In genomic region chr4:138119740-138120139, GRCm38 (mm10) we compare ENCODE assay signal across 8 mouse cellular contexts.
A peak's percentile ranks its signal among the peaks of the same experiment; 100 is the strongest.
DNase-seq lines count a peak whose midpoint lies in the region; ATAC-seq lines count a peak whose summit lies in the region.

No protein-coding gene starts in this region.

- H3K27me3 ChIP-seq in embryonic facial prominence, embryonic 11.5 days (ENCODE audit: control insufficient read depth, insufficient read depth, low read length) = no peaks in the 10 kb centered on the region
- H3K27me3 ChIP-seq in embryonic facial prominence, embryonic 10.5 days (replicated peaks; ENCODE audit: low read depth, poor library complexity, severe bottlenecking) = no peaks in the 10 kb centered on the region
- no peaks in the 10 kb centered on the region for H3K27me3 ChIP-seq in midbrain, embryonic 10.5 days (ENCODE audit: low read depth, poor library complexity, severe bottlenecking)
- H3K27me3 ChIP-seq in midbrain, embryonic 15.5 days (replicated peaks) = no peaks in the 10 kb centered on the region
- H3K27me3 ChIP-seq in forebrain, embryonic 16.5 days (replicated peaks; ENCODE audit: control insufficient read depth, insufficient read depth, low read length) = no peaks in the 10 kb centered on the region
- H3K27me3 ChIP-seq in midbrain, embryonic 14.5 days (ENCODE audit: control insufficient read depth, insufficient read depth, low read length) = no peaks in the 10 kb centered on the region

- no peaks in the 10 kb centered on the region; the same call in 1 of the 2 replicates for H3K36me3 ChIP-seq in embryonic facial prominence, embryonic 11.5 days (replicated peaks; ENCODE audit: control insufficient read depth, insufficient read depth, low read depth, low read length)
- H3K36me3 ChIP-seq in embryonic facial prominence, embryonic 10.5 days (replicated peaks) = peaks cover 85% of the 10 kb centered on the region
- peaks cover 77% of the 10 kb centered on the region for H3K36me3 ChIP-seq in midbrain, embryonic 10.5 days
- peaks cover 3% of the 10 kb centered on the region; the same call in 1 of the 2 replicates for H3K36me3 ChIP-seq in midbrain, embryonic 15.5 days (replicated peaks)
- H3K36me3 ChIP-seq in forebrain, embryonic 16.5 days (ENCODE audit: control insufficient read depth, insufficient read depth) = no peaks in the 10 kb centered on the region
- H3K36me3 ChIP-seq in midbrain, embryonic 14.5 days (ENCODE audit: control insufficient read depth, insufficient read depth, low read length) = peaks cover 30% of the 10 kb centered on the region

- no peak overlapping the region for H3K4me3 ChIP-seq in embryonic facial prominence, embryonic 11.5 days (ENCODE audit: low read depth, low read length)
- H3K4me3 ChIP-seq in embryonic facial prominence, embryonic 10.5 days = no peak overlapping the region
- no peak overlapping the region for H3K4me3 ChIP-seq in midbrain, embryonic 10.5 days
- H3K4me3 ChIP-seq in midbrain, embryonic 15.5 days = no peak overlapping the region
- H3K4me3 ChIP-seq in forebrain, embryonic 16.5 days (replicated peaks; ENCODE audit: low read length) = no peak overlapping the region
- no peak overlapping the region for H3K4me3 ChIP-seq in midbrain, embryonic 14.5 days (replicated peaks; ENCODE audit: low read depth, low read length)

- 76% methylated on average over 10 of the region's 10 CpGs for WGBS in embryonic facial prominence, embryonic 11.5 days
- 72% methylated on average over 10 of the region's 10 CpGs for WGBS in embryonic facial prominence, embryonic 10.5 days
- WGBS in midbrain, embryonic 10.5 days = 62% methylated on average over 10 of the region's 10 CpGs
- 49% methylated on average over 10 of the region's 10 CpGs for WGBS in midbrain, embryonic 15.5 days
- 54% methylated on average over 10 of the region's 10 CpGs for WGBS in forebrain, embryonic 16.5 days
- WGBS in midbrain, embryonic 14.5 days = 49% methylated on average over 10 of the region's 10 CpGs

- no peaks in the 10 kb centered on the region for H3K4me1 ChIP-seq in embryonic facial prominence, embryonic 11.5 days (ENCODE audit: control insufficient read depth, insufficient read depth, low read length)
- no peaks in the 10 kb centered on the region for H3K4me1 ChIP-seq in embryonic facial prominence, embryonic 10.5 days
- H3K4me1 ChIP-seq in midbrain, embryonic 10.5 days = no peaks in the 10 kb centered on the region
- no peaks in the 10 kb centered on the region for H3K4me1 ChIP-seq in midbrain, embryonic 15.5 days
- peaks cover 10% of the 10 kb centered on the region for H3K4me1 ChIP-seq in forebrain, embryonic 16.5 days (replicated peaks; ENCODE audit: control insufficient read depth, insufficient read depth, low read length)
- no peaks in the 10 kb centered on the region for H3K4me1 ChIP-seq in midbrain, embryonic 14.5 days (ENCODE audit: control insufficient read depth, insufficient read depth, low read length)

- DNase-seq in embryonic facial prominence, embryonic 11.5 days (ENCODE audit: low spot score) = peak; percentile 15
- no peak for DNase-seq in embryonic facial prominence, embryonic 10.5 days (ENCODE audit: low spot score)
- DNase-seq in midbrain, embryonic 10.5 days (ENCODE audit: low spot score) = peak; percentile 25
- peak; percentile 75 for DNase-seq in midbrain, embryonic 14.5 days
- DNase-seq in ovary, adult 18-20 months (ENCODE audit: low spot score) = no peak
- no peak for DNase-seq in right cerebral cortex, adult 18-20 months

- H3K27ac ChIP-seq in embryonic facial prominence, embryonic 11.5 days (replicated peaks; ENCODE audit: low read depth, low read length) = no peak overlapping the region
- no peak overlapping the region for H3K27ac ChIP-seq in embryonic facial prominence, embryonic 10.5 days (replicated peaks)
- no peak overlapping the region for H3K27ac ChIP-seq in midbrain, embryonic 10.5 days (replicated peaks)
- H3K27ac ChIP-seq in midbrain, embryonic 15.5 days = no peak overlapping the region
- H3K27ac ChIP-seq in forebrain, embryonic 16.5 days (ENCODE audit: low read length) = no peak overlapping the region
- H3K27ac ChIP-seq in midbrain, embryonic 14.5 days (replicated peaks; ENCODE audit: low read depth, low read length) = no peak overlapping the region

- H3K9me3 ChIP-seq in embryonic facial prominence, embryonic 11.5 days (replicated peaks; ENCODE audit: control insufficient read depth, low read length) = no peaks in the 10 kb centered on the region
- H3K9me3 ChIP-seq in embryonic facial prominence, embryonic 10.5 days = no peaks in the 10 kb centered on the region
- no peaks in the 10 kb centered on the region for H3K9me3 ChIP-seq in midbrain, embryonic 10.5 days (replicated peaks)
- no peaks in the 10 kb centered on the region for H3K9me3 ChIP-seq in midbrain, embryonic 15.5 days
- H3K9me3 ChIP-seq in forebrain, embryonic 16.5 days (ENCODE audit: control insufficient read depth, low read length) = no peaks in the 10 kb centered on the region
- H3K9me3 ChIP-seq in midbrain, embryonic 14.5 days (ENCODE audit: control insufficient read depth, low read length) = no peaks in the 10 kb centered on the region

- H3K4me2 ChIP-seq in embryonic facial prominence, embryonic 11.5 days (ENCODE audit: low read depth, low read length) = no peak overlapping the region
- no peak overlapping the region for H3K4me2 ChIP-seq in midbrain, embryonic 15.5 days
- H3K4me2 ChIP-seq in forebrain, embryonic 16.5 days (ENCODE audit: low read length) = no peak overlapping the region
- no peak overlapping the region for H3K4me2 ChIP-seq in midbrain, embryonic 14.5 days (ENCODE audit: low read length)

- ATAC-seq in embryonic facial prominence, embryonic 11.5 days (replicated peaks; ENCODE audit: insufficient number of reproducible peaks, low FRiP score, low TSS enrichment, low read depth) = no peak
- no peak for ATAC-seq in midbrain, embryonic 15.5 days (replicated peaks)
- ATAC-seq in forebrain, embryonic 16.5 days = peak; percentile 55; the same call in 1 of the 2 replicates
- ATAC-seq in midbrain, embryonic 14.5 days (ENCODE audit: low FRiP score, low TSS enrichment) = no peak

- no peak overlapping the region for H3K9ac ChIP-seq in embryonic facial prominence, embryonic 11.5 days (replicated peaks; ENCODE audit: low read length)
- H3K9ac ChIP-seq in midbrain, embryonic 15.5 days = no peak overlapping the region
- H3K9ac ChIP-seq in forebrain, embryonic 16.5 days (replicated peaks; ENCODE audit: low read depth, low read length) = no peak overlapping the region
- H3K9ac ChIP-seq in midbrain, embryonic 14.5 days (replicated peaks; ENCODE audit: low read length) = no peak overlapping the region

Comparison
In these comparisons a context has a peak if more than half of its experiments do, and no peak if none do; other contexts are left out.
1. DNase-seq: peak in embryonic facial prominence, embryonic 11.5 days (single experiment), midbrain, embryonic 10.5 days (single experiment) and midbrain, embryonic 14.5 days (single experiment); none in embryonic facial prominence, embryonic 10.5 days (single experiment), ovary, adult 18-20 months (single experiment) and right cerebral cortex, adult 18-20 months (single experiment).